Mouse (Mus musculus): ENCODE measurements around the gene Cwc27.

The Cwc27 gene

DNA sequence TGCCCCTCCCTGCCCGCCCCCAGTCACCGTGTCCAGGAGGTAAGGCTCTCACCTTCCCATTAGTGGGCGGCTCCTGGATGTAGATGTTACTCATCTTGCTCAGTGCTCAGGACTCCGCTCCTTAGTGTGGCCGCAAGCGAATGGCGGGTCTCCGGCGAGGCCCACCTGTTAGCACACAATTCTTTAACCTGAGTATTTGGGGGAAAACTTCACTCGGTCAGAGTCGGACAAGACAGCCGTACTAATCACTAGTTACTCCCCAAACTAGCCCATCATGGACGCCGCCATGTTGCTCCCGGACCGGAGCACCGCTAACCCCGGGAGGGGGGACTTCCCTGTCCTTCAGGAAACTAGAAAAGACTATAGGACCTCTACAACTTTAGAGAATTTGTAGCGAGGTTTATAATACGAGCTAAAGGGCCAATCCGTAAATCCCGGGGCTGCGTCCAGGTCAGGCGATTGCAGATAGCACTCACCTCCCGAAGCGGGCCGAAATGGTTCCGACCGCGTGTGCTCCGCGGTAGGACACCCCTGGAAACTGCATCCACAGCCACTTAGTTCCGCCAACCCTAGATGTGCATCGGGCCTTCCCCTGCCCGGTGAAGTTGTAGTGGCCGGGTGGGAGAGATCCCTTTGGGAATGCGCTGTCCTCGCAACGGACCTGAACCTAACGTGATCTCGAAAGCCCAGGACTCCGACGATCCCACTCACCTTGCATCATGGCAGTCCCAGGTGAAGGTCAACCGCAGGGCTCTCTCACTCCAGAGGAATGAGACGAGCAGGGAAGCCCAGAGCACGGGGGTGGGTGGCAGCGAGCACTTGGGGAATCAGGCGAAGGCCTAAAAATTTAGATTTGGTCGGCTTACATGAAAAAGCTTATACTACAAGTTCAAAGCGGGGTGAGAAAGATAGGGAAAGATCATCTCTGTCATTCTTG lies at the start of gene Cwc27:
Gene Cwc27, minus strand, starts transcription at position 508 of the 937 bp plus-strand sequence.
- in situ Hi-C loops (cut with MboI, MseI): loop anchor here (5.0 kb wide), 1 partner anchor 105 kb away; no protein-coding TSS in a partner anchor

DNA sequence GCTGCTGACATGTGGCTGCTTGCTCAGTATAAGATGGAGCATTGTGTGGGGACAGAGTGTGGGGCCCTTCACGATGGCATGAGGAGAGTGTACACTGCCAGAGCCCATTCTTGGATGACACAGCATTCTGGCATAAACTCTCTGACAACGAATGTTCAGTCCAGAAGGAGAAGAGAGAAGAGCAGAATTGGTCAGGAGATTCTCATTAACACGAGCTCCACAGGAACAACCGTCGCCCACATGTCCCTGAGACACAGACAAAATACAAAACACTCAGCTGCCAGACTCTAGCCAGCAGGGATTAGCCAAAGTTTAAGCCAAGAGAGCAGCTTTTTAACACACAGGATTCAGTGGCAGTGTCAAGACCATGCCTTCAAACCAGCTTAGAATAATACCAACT lies 49.8 kb upstream of the Cwc27 start:
- in situ Hi-C loops (cut with MboI, MseI): no loop called here

- in situ Hi-C loops (cut with MboI, MseI): no loop called here
These were observed 46.4 kb upstream of the Cwc27 start, which contains the start of gene Shisal2b for GRCm38 (mm10) chr13:104863127-104863979. Shisal2b (minus strand) TSS chr13:104863893.

- in situ Hi-C loops (cut with MboI, MseI): no loop called here
These were observed 36.7 kb upstream of the Cwc27 start for GRCm38 (mm10) chr13:104853645-104854044.

DNA sequence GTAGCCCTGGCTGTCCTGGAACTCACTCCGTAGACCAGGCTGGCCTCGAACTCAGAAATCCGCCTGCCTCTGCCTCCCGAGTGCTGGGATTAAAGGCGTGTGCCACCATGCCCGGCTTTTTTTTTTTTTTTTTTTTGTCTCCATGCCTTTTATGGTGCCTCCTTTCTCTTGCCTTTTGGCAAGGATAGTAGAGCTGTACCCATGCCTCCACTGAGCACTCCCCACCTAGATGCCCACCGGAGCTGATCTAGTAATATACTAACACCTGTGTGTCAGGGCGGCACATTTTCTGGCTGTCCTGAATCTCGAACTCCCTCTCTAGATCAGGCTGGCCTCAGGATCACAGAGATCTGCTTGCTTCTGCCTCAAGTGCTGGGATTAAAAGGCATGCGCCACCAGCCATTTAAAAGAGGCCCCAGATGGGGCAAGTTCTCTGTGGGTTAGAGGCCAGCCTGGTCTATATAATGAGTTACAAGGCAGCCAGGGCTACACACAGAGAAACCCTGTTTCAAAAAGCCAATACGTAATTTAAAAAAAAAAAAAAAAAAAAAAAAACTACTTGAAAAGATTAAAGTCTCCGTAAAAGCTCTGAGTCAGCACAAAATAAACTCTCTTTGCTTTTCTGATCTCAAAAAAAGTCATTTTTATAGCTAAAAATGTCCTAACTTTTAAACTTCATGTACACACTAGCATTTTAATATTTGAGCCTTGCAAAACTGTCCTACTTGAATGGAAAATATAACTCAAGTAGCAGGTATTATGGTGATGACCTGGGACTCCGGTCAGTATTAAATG lies 26.6 kb upstream of the Cwc27 start:
- in situ Hi-C loops (cut with MboI, MseI): no loop called here

- in situ Hi-C loops (cut with MboI, MseI): no loop called here
These were observed 25.0 kb upstream of the Cwc27 start for GRCm38 (mm10) chr13:104841937-104842336.

DNA sequence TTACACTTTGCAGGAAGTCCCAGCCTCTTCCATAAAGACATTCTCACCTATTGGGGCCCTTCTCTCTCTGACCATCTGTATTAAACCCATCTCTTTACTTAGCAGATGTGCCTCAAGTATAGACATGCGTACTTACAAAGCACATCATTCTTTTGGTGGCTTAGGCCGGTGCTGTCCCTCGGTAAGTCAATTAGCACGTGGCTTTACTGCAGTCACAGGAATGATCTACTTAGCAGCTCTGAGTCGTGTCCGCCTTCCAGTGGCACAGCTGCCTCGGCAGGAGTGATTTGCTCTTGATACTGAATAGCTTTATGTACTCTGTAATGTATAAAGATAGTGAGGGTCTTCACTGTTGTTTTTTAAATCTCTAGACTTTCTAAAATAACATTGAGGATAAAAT lies 20.7 kb upstream of the Cwc27 start:
- in situ Hi-C loops (cut with MboI, MseI): no loop called here

DNA sequence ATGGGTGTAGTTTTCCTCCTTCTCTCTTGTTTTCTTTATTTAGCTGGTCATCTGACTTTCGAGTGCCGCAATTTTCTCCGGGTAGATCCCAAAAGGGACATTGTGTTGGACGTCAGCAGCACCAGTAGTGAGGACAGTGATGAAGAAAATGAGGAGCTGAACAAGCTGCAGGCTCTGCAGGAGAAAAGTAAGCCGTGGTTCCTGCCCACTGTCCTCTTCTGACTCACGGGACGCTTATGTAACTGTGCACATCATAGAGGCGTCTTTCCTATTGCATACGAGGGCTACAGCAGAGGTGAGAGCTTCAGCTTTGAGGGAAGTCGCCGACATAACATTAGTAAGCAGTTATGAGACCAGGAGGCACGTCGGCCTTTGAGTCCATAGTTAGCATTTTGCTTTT lies 15.9 kb upstream of the Cwc27 start:
- in situ Hi-C loops (cut with MboI, MseI): no loop called here

DNA sequence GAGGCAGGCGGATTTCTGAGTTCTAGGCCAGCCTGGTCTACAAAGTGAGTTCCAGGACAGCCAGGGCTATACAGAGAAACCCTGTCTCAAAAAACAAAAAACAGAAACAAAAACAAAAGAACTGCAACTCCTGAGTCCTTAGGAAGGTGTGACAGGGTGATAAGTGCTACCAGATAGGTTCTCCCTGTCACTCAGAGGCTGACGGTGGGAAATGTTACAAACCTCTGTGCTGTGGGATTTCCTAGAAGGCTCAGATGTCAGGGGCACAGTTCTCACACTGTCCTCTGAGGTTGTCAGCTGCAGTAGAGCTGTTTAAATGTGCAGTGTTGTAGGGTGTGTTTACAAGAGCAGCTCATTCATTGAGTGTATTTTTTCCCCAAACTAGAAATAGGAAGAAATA lies 8.5 kb upstream of the Cwc27 start:
- in situ Hi-C loops (cut with MboI, MseI): no loop called here

DNA sequence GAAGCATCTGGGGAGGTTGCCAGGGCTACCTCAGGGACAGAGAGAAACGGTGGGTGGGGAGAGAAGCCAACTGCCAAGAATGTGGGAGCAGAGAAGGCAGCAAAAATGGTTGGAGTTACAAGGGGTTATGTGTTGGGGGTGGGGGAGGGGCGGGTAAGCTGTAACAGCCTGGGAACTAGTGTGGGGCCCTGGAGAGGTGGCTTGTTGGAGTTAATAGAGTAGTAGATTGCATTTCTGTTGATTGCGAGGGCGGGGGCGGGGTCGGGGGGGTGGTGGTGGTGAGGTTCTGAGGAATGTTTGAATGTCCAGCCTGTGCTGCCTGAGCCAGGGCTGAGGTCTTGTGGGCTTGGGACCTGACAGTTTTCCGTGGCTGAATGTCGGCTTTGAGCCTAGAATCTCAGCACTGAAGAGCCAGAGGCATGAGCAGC lies 5.5 kb upstream of the Cwc27 start:
- in situ Hi-C loops (cut with MboI, MseI): no loop called here

- in situ Hi-C loops (cut with MboI, MseI): no loop called here
These were observed 5.0 kb upstream of the Cwc27 start for GRCm38 (mm10) chr13:104821908-104822307.

DNA sequence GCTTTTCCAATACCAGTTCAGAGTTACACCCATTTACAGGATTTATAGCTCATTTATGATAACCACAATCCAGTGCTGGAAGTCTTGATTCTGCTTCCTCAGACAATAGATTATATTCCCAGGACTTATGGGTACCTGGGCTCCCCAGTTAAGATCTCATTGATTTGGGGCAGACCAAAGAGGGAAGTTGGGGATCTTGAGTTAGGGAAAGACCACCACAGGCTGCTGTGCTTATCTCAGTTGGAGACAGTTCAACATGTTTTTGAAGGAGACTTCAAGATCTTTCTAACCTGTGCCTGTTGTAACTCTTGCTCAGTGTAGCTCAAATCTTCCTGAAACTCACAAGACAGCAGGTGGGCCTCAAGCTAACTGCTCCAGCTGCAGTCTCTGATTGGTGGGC lies 4.2 kb upstream of the Cwc27 start:
- in situ Hi-C loops (cut with MboI, MseI): no loop called here

DNA sequence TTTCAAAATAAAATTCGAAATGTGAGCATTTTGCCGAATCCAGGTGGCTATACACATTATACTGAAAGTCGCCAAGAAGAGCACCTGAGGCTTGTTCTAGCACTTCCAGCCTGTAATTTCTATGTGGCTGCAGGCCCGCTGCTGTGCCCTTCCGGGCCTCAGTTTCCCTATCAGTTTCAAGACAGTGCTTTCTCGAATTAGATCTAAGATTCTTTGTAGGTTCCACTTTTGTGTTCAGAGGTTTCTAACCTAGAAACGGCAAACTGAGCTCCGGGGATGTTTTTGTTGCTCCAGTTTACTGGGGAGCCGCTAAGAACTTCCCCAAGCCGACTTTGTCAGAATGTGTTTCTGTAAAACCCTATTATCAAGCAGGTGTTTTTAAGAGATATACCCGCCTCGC lies 754 bp upstream of the Cwc27 start:
- in situ Hi-C loops (cut with MboI, MseI): loop anchor here (5.0 kb wide), 1 partner anchor 105 kb away; no protein-coding TSS in a partner anchor

GRCm38 (mm10) chr13:104816270-104816634 lies 690 bp downstream of the Cwc27 start:
- in situ Hi-C loops (cut with MboI, MseI): loop anchor here (5.0 kb wide), 1 partner anchor 106 kb away; no protein-coding TSS in a partner anchor

DNA sequence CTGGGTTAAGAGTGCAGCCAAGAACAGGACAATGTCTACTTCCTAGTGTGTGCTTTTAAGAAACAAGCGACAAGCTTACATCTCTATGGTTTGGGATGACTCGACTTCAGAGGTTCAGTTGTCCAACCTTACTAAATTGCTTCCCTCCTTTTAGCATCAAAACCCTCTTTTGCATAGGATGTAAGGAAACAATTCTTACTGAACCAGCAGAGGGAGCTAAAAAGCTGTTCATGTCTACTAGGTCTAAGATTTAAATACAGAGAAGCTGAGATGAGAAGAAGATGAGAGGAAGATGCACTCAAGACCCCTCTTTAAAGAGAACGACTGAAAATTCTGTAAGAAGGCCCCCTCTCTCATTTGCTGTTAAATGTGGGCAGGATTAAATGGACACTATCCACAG lies 11.3 kb downstream of the Cwc27 start:
- in situ Hi-C loops (cut with MboI, MseI): no loop called here

GRCm38 (mm10) chr13:104799566-104800182 lies 17.3 kb downstream of the Cwc27 start:
- in situ Hi-C loops (cut with MboI, MseI): loop anchor here (25.0 kb wide), 2 partner anchors 187 to 512 kb away; partner anchors contain the start of gene Adamts6

- in situ Hi-C loops (cut with MboI, MseI): loop anchor here (25.0 kb wide), 2 partner anchors 187 to 512 kb away; partner anchors contain the start of gene Adamts6
These were observed 17.9 kb downstream of the Cwc27 start for GRCm38 (mm10) chr13:104799067-104799466.

- in situ Hi-C loops (cut with MboI, MseI): loop anchor here (25.0 kb wide), 2 partner anchors 182 to 507 kb away; partner anchors contain the start of gene Adamts6
These were observed 22.5 kb downstream of the Cwc27 start for GRCm38 (mm10) chr13:104794421-104794820.

DNA sequence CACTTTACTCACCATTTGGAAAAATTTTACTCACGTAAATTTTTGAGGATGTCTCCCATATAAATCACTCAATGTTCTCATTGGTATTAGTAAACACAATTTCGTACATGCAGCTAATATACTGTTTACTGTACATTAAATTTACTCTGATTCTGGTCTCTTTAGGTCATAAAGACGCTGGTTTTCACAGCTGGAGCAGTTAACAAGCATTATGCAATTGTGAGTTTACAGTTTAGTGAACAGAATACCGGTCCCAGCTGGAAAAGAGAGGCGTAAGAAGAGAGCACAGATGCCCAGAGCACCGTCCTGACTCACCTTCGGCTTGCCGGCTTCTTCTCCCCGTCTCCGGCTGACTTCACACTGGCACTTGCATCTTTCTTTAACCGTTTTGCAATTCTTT lies 24.8 kb downstream of the Cwc27 start, which contains the start of gene Srek1ip1:
Gene Srek1ip1, plus strand, starts transcription at position 301 of the 400 bp plus-strand sequence.
- in situ Hi-C loops (cut with MboI, MseI): loop anchor here (25.0 kb wide), 2 partner anchors 180 to 505 kb away; partner anchors contain the start of gene Adamts6

DNA sequence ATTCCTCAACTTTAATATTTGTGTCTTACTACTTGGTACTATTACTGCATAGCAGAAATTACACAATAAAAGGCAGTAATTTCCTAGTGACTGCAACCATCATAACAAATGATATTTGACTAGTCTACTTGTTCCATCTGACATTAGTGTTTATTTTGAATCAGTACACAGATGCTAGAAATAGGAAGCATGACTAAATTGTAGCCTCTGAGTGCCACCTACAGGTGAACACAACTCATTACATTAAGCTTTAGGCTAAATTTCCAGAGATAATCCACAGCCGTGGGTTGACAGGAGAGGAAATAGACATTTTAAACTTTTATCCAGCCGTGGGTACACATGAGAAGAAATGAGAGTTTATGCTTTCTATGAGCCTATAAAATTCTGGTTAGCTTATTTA lies 27.3 kb downstream of the Cwc27 start:
- in situ Hi-C loops (cut with MboI, MseI): loop anchor here (25.0 kb wide), 2 partner anchors 177 to 502 kb away; partner anchors contain the start of gene Adamts6

All from T-helper 2 cell (primary cell).